Comparison of ENCODE assay signal across 19 mouse cellular contexts in genomic region chr6:31659901-31660300, GRCm38 (mm10).
"Had no signal": no experiment of that assay in that cellular context is flagged by ENCODE, and none has a peak within 500 bp of the region (broad histone marks: within the 10 kb centered on the region; RNA-seq: fewer than 3 reads in every experiment).

No protein-coding gene starts in this region.

- H3K4me1 ChIP-seq: lung, embryonic 15.5 days; midbrain, embryonic 10.5 days had no signal

- H3K27ac ChIP-seq: lung, embryonic 15.5 days; macrophage; midbrain, embryonic 10.5 days; midbrain, embryonic 12.5 days; neural tube, embryonic 13.5 days; neural tube, embryonic 15.5 days had no signal

- H3K4me3 ChIP-seq: lung, embryonic 15.5 days; midbrain, embryonic 10.5 days; midbrain, embryonic 12.5 days; myocyte; neural tube, embryonic 13.5 days; neural tube, embryonic 15.5 days had no signal

- H3K36me3 ChIP-seq: lung, embryonic 15.5 days; midbrain, embryonic 10.5 days; midbrain, embryonic 12.5 days; neural tube, embryonic 13.5 days; neural tube, embryonic 15.5 days had no signal

- DNase-seq: lung, adult 2 months; lung, postnatal 14 days; lung, postnatal 36 days; midbrain, embryonic 14.5 days; retina, postnatal 1 day; right cerebral cortex, adult 18-20 months; right cerebral cortex, postnatal 25 days; right cerebral cortex, postnatal 4 days; spleen, adult 18-20 months; thymus, adult 2 months; thymus, postnatal 25 days; thymus, postnatal 4 days had no signal

- H3K4me2 ChIP-seq: lung, embryonic 15.5 days; midbrain, embryonic 12.5 days; neural tube, embryonic 13.5 days; neural tube, embryonic 15.5 days had no signal

- H3K9me3 ChIP-seq: lung, embryonic 15.5 days; midbrain, embryonic 10.5 days; midbrain, embryonic 12.5 days; neural tube, embryonic 13.5 days; neural tube, embryonic 15.5 days had no signal

- H3K9ac ChIP-seq: lung, embryonic 15.5 days; midbrain, embryonic 12.5 days; neural tube, embryonic 13.5 days; neural tube, embryonic 15.5 days had no signal

- H3K27me3 ChIP-seq: lung, embryonic 15.5 days had no signal
